19 mouse cellular contexts compared by ENCODE assay signal in the genomic region with DNA sequence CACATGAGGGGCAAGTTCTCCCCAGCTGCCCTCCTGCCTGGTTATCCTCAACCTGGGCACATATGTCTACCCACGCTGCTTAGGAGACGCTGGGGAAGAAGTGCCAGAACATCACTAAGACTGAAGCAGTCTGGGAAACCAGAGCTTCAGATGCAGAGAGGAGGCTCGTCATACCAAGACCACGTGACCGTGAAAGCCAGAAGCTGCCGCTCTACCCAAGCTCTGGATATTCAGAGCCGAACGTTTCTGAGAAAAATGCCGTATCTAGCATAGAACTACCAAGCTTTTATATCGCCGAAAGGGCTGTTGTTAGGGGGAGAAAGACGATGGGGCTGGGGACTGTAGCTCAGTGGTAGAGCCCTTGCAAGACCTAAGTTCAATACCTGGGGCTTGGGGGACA. TPM values are rescaled to one million over a fixed set of nuclear protein-coding genes. Genes with fewer than 3 reads are reported as not detected.
"Had no signal": no experiment of that assay in that cellular context is flagged by ENCODE, and none has a peak within 500 bp of the region (broad histone marks: within the 10 kb centered on the region; RNA-seq: fewer than 3 reads in every experiment).

No protein-coding gene starts in this region.

- DNase-seq: lung, adult 18-20 months; lung, embryonic 14.5 days; lung, postnatal 10 days; lung, postnatal 4 days; right cerebral cortex, postnatal 14 days; thymus, adult 18-20 months; thymus, postnatal 14 days; thymus, postnatal 36 days had no signal

- ATAC-seq: midbrain, embryonic 13.5 days; midbrain, embryonic 15.5 days had no signal

- H3K27me3 ChIP-seq: midbrain, embryonic 13.5 days; midbrain, embryonic 15.5 days; stomach, embryonic 15.5 days had no signal

- H3K9ac ChIP-seq: lung, embryonic 14.5 days; midbrain, embryonic 13.5 days; midbrain, embryonic 15.5 days; neural tube, embryonic 12.5 days; stomach, embryonic 15.5 days had no signal

- H3K27ac ChIP-seq: midbrain, embryonic 10.5 days; midbrain, embryonic 13.5 days; midbrain, embryonic 15.5 days; neural tube, embryonic 12.5 days; stomach, embryonic 15.5 days; stomach, postnatal 0 days had no signal

- H3K4me3 ChIP-seq: midbrain, embryonic 10.5 days; midbrain, embryonic 13.5 days; midbrain, embryonic 15.5 days; neural tube, embryonic 12.5 days; stomach, embryonic 15.5 days had no signal

- H3K9me3 ChIP-seq: midbrain, embryonic 10.5 days; midbrain, embryonic 13.5 days; midbrain, embryonic 15.5 days; neural tube, embryonic 12.5 days; stomach, embryonic 15.5 days had no signal

- H3K4me2 ChIP-seq: lung, embryonic 14.5 days; midbrain, embryonic 13.5 days; midbrain, embryonic 15.5 days; neural tube, embryonic 12.5 days; stomach, embryonic 15.5 days had no signal

- H3K36me3 ChIP-seq: midbrain, embryonic 13.5 days; midbrain, embryonic 15.5 days; stomach, embryonic 15.5 days had no signal

RNA-seq across cellular contexts. Expression of a gene that starts 2.5 kb away (rescaled TPM):
- total RNA-seq: megakaryocyte, adult 5-6 weeks; megakaryocyte-erythroid progenitor cell, adult 5-6 weeks; neutrophil, adult 5-6 weeks had no signal

RNA-seq across cellular contexts. Expression of a gene that starts 7.1 kb away (rescaled TPM):
- total RNA-seq: megakaryocyte-erythroid progenitor cell, adult 5-6 weeks; neutrophil, adult 5-6 weeks had no signal

RNA-seq across cellular contexts. Expression of a gene that starts 13.7 kb away (rescaled TPM):
- total RNA-seq: megakaryocyte, adult 5-6 weeks; megakaryocyte-erythroid progenitor cell, adult 5-6 weeks; neutrophil, adult 5-6 weeks had no signal
- polyA plus RNA-seq: lung, embryonic 14.5 days; lung, embryonic 16.5 days; midbrain, embryonic 13.5 days; midbrain, embryonic 15.5 days; neural tube, embryonic 12.5 days; stomach, embryonic 15.5 days; stomach, postnatal 0 days; thymus, postnatal 0 days had no signal

RNA-seq across cellular contexts. Expression of a gene that starts 47.8 kb away (rescaled TPM):
- total RNA-seq: neutrophil, adult 5-6 weeks had no signal
